Mouse (Mus musculus): ENCODE data around the gene Rbm24.

The Rbm24 gene

DNA sequence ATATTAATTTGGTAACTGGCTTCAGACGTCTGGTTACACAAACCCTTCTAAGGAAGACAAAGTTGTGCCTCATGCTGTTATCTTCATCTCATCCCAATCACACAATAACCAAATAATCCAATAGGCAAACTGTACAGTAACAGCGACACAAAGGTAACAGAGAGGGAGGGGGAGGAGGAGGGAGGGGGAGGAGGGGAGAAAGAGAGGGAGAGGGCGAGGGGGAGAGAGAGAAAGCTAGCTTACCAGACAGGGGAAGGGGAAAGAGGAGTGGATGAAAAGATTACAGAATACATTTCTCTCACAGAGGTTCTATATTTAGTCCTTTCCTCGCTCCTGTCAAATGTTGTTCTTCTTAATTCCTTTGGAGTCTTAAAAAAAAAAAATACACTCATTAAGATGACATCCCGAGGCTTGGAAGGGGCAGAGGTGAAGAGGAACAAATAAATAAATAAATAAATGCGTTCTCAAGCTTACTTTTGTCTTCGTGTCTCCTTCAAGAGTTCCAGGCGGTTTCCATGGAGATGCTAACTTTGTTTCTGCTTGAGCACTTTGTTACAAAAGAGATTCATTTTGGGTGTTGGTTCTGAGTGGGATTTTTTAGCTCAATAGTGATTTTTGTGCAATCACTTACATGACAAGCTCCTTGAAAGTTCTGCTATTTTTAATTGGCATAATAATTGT is 15.8 kb downstream of the Rbm24 start:
- in situ Hi-C loops (cut with MboI, MseI), result loop anchor here (10.0 kb wide), 1 partner anchor 1129 kb away; no protein-coding TSS in a partner anchor

DNA sequence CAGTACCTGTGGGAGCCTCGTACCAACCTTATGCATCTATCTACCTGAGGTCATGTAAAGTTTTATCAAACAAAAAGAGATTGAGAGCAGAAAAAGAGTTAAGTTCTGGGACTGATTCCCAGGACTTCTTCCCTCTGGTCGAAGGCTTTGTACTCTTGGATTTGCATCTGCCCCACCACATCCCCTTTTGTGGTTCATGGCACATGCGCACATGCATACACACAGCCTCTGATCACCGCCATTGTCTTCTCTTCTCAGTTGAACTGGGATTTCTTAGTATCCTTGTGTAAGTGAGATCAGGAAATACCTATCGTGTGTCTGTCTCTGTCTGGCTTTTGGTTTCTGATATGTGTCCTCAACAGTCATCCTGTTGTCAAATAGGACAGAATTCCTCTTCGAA is 20.7 kb downstream of the Rbm24 start:
- in situ Hi-C loops (cut with MboI, MseI), result loop anchor here (10.0 kb wide), 1 partner anchor 1134 kb away; no protein-coding TSS in a partner anchor

DNA sequence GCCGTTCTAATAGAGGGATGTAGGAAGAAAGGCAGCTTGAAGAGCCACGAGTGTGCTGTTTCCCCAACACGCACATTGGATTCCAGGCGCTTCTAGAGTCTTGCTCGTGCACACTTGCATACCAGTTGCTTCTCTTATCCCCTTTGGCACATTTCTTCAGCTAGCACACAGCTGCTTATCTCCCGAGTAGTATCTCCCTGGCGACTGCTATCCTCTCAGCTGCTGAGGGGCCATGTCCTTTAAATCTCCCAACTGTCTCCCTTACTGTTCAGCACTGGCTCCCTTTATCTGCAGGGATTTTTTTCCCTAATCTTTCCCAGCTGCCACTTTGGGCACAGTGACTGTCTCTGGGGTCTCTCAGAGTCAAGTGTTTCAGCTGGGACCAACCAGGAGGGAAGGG is 25.8 kb downstream of the Rbm24 start:
- in situ Hi-C loops (cut with MboI, MseI), result no loop called here

DNA sequence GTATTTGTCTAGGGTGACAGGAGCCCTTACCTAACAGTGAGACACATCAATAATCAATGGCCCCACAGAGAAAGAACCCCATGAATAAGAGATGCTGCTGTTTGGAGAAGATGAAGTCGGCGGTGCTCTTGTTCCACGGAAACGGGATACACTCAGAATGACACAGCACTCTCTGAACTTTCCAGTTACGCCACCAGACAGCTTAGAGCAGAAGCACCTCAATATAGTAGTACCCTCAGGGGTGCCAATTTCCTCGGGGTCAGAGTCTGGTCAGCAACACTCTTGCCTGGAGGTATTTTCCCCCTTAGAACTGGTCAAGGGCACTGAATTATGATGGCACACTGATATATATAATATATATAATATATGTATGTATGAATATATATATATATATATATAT is 27.8 kb downstream of the Rbm24 start:
- in situ Hi-C loops (cut with MboI, MseI), result no loop called here

DNA sequence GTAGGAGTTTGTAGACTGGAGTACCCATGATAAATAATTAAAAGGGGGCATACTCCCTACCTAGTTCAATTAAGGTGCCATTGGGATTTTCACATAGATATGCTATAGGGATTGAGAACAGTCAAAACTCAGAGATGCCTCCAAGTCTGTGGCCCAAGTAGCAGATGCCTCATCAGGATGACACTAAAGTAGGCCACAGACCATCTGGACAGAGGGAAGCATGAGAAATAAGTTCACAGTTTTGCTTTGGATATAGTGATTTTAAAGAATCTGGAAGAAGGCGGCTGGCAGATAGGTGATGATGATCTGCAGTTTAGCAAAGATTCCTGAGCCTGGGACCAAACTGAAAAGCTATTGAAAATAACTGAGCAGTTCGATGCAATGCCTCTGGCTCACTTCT is 30.0 kb downstream of the Rbm24 start:
- in situ Hi-C loops (cut with MboI, MseI), result no loop called here

DNA sequence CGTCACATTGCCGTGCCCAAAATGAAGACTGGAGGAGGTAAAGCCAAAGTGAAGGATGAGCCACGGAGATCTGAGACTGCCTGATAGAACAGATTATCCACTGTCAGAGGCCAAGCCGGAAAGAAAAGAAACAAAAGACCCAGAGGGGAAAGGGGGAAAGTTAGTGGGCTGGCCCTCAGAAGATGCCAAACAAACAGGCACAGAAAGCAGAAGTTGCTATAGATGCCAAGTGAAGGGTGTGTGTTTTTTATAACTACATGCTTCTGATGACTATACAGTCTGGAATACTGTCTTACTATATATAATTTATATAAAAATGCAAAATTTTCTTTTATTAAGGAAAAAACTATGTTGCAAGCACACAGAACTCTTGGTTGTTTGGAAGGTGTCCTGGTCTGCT is 31.7 kb downstream of the Rbm24 start:
- in situ Hi-C loops (cut with MboI, MseI), result no loop called here

DNA sequence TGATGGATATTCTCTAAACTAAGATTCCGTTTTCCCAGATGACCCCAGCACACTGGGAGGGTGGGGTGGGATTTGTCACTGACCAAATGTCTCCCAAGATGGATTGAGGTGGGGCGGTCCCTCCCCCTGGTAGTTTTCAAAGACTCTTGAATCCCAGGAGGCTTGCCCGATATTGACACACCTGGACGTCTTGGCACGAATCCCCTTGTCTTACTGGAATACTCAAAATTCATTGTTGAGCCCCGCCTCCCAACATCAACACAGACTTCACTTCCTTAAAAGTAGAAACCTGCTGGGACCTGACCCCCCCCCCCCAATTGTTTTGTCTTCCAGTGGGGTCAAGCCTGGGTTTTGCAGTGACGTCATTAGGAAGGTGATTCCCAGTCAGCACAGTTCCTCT is 32.4 kb downstream of the Rbm24 start:
- in situ Hi-C loops (cut with MboI, MseI), result no loop called here

DNA sequence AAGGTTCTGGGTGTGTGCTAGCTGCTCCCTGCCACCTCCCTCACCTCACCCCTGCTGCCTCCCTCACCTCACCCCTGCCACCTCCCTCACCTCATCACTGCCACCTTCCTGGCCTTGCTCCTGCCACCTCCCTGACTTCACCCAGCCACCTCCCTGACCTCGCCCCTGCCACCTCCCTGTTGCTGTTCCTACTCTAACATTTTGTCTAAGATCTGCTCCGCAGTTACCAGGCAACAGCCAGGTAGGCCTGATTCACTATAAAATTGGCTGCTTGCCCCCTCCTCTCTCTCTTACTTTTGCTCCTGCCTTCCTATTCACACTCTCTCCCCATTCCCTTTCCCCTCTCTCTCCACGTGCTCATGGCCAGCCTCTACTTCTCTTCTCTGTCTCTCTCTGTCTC is 33.3 kb downstream of the Rbm24 start:
- in situ Hi-C loops (cut with MboI, MseI), result no loop called here

DNA sequence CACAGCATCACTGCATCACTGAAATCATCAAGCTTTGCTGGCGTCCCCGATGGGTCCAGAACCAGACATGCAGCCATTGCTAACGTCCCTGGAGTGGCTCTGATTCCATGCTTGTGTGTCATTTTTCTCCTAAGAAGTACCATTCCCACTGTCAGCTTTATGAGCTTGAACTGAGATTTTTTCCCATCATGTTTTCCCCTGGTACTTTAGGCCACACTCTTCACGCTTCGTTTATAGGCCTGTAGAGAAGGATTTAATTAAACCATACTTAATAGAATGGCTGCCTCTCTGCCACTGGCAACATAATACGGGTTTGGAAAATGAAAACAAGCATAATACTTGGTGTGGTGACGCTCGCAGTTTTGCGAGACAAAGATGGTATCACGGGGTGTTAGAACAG is 41.3 kb downstream of the Rbm24 start:
- in situ Hi-C loops (cut with MboI, MseI), result no loop called here

DNA sequence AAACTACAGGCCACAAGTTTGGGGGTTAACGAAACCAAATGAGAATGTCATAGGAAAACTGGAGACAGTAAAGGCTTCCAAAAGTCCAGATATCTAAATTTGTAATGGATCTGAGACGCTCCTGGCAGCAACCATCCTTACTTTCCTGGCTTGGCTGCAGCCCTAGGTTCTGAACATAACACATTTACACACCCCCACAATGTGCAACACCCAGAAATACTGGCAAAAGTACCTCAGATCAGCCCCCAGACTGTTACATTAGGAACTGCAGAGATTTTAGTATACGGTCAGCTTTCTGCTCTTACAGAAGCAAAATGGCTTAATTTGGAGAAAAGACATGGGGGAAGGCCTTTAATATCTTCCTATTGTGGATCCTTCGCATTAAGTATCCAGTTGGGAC is 44.0 kb downstream of the Rbm24 start:
- in situ Hi-C loops (cut with MboI, MseI), result no loop called here

DNA sequence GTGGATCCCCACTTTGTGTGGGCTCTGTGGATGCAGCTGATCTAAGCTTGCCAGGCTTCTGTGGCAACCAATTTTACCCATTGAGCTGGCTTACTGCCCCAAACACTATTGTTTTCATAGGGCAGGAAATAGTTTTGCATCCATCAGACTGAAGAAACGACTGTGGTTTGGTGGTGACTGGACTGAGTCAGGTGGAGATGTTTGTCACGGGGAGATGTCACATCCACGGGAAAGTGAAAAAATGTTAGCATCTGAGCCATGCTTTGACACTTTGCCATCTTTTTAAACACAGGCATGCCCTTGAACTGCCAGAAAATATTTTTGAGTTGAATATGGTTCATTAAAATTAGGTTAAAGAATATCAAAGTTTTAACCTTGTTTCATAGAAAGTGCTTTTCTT is 45.5 kb downstream of the Rbm24 start:
- in situ Hi-C loops (cut with MboI, MseI), result no loop called here

DNA sequence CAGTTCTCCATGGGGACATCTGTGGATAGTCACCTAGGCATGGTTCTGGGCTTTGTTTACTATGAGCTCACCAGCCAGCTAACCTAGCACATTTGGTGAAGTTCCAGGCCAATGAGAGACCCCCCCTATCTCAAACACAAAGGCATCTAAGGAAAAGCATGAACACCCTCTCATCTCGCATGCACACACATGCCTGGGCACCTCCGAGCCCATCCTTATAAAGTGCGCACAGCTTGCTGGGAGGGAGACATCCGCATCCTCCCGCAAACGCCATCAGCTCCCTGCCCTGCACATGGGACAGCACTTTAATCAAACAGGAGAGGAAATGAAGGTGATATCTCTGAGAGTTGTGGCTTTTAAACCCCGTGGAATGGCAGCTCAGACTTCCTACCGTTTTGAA is 50.0 kb downstream of the Rbm24 start:
- in situ Hi-C loops (cut with MboI, MseI), result no loop called here

DNA sequence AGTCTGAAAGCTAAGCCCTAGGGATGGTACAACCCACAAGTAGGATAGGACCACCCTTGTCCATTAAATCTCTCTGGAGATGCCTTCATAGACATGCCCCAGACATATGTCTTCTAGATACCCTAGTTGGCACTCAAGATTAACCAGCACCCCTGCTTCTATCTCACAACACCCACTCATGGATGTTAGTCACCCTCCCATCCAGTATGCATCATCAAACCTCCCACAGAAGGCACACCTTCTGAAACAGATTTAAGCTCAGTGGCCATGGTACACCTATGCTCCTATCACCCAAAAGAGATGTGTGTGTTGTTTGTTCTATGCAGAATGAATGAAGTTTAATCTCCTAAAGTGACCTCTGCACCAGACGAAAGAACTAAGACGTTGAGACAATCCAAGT is 51.3 kb downstream of the Rbm24 start:
- in situ Hi-C loops (cut with MboI, MseI), result no loop called here

Data from T-helper 1 cell (primary cell).